Mouse (Mus musculus) liver, postnatal 0 days (tissue): ENCODE measurements at regions not wholly inside any gene's neighbourhood (a gene's known extent, or its start where the extent isn't known, plus 50 kb on each side); places are given as distances from the start of the nearest gene placed in this dataset.

Experiments used
- CTCF ChIP-seq: sonication (generic); IDR thresholded peaks from 2 replicates; pipeline ENCODE4 v1.5.1; 2016; ENCODE audit warnings: antibody characterized with exemption, low read depth
- EP300 ChIP-seq: IDR thresholded peaks from 2 replicates; pipeline ENCODE4 v1.6.1; 2016; ENCODE audit warnings: antibody characterized with exemption, low read depth, mild to moderate bottlenecking

GRCm38 (mm10) chr17:83914603-83915002 lies 66.8 kb upstream of the Haao start:
- no peak for TF ChIP-seq CTCF
- no peak for TF ChIP-seq EP300
